Mouse (Mus musculus) myocyte (in vitro differentiated cells): ENCODE measurements around the gene Adamts15.

Experiments
- CEBPB ChIP-seq: IDR thresholded peaks from 2 replicates; pipeline ENCODE4 v1.6.1; 2011; ENCODE audit warnings: mild to moderate bottlenecking, moderate library complexity; ENCODE audit not compliant: poor library complexity, insufficient read depth, severe bottlenecking
- E2F4 ChIP-seq: IDR thresholded peaks from one replicate; pipeline ENCODE4 v1.6.1; 2011; ENCODE audit warnings: mild to moderate bottlenecking, control low read depth, moderate library complexity; ENCODE audit not compliant: insufficient read depth
- MAX ChIP-seq: IDR thresholded peaks from one replicate; pipeline ENCODE4 v1.6.1; 2011; ENCODE audit warnings: low read depth, mild to moderate bottlenecking, control low read depth
- MYOD1 ChIP-seq, 3 experiments: IDR thresholded peaks; one replicate each; pipeline ENCODE4 v1.6.1; 2011; ENCODE audit warnings: control low read depth in 2 of 3, low read depth in 2 of 3, mild to moderate bottlenecking in 2 of 3, moderate library complexity in 1 of 3; ENCODE audit not compliant: insufficient read length in 2 of 3, control insufficient read depth in 1 of 3
- POLR2A ChIP-seq: IDR thresholded peaks from one replicate; pipeline ENCODE4 v1.6.1; 2011; ENCODE audit warnings: low read depth, mild to moderate bottlenecking, control low read depth, moderate library complexity; ENCODE audit not compliant: insufficient read length
- POLR2AphosphoS2 ChIP-seq: IDR thresholded peaks from one replicate; pipeline ENCODE4 v1.6.1; 2011; ENCODE audit warnings: low read depth, control low read depth; ENCODE audit not compliant: insufficient read length
- SRF ChIP-seq: IDR thresholded peaks from one replicate; pipeline ENCODE4 v1.6.1; 2011; ENCODE audit warnings: low read depth; ENCODE audit not compliant: control insufficient read depth, insufficient read length
- TCF12 ChIP-seq: IDR thresholded peaks from one replicate; pipeline ENCODE4 v1.6.1; 2011; ENCODE audit warnings: mild to moderate bottlenecking, control low read depth; ENCODE audit not compliant: poor library complexity, insufficient read depth, severe bottlenecking
- USF1 ChIP-seq: IDR thresholded peaks from one replicate; pipeline ENCODE4 v1.6.1; 2011; ENCODE audit warnings: low read depth, mild to moderate bottlenecking, control low read depth, moderate library complexity

DNA sequence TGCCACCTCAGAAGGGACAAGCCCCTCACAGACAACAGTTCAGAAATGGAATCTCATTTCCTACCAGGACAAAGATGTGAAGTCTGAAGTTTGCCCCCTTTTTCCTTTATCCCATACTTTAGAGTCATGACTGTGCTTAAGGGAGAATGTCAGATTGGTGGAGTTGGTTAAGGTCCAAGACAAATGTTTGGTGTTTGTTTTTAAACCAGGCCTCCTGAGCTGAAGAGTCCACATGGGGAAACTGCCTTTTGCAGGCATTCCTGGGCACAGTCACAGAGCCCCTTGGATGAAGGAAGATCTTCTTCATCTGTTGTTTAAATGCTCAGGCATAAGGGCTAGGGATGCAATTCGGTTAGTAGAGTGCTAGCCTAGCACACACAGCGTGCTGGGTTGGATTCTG lies 66.4 kb downstream of the Adamts15 start:
- TF ChIP-seq POLR2A (no peak), SRF (no peak), POLR2AphosphoS2 (no peak), MAX (no peak), USF1 (no peak), MYOD1 (IDR thresholded peaks at IDR 0.05; ENCODE audit: control insufficient read depth in 1 of 3, insufficient read length in 2 of 3, low read depth in 2 of 3) (no peak), CEBPB (no peak), E2F4 (no peak), TCF12 (no peak)
